In the genomic region with DNA sequence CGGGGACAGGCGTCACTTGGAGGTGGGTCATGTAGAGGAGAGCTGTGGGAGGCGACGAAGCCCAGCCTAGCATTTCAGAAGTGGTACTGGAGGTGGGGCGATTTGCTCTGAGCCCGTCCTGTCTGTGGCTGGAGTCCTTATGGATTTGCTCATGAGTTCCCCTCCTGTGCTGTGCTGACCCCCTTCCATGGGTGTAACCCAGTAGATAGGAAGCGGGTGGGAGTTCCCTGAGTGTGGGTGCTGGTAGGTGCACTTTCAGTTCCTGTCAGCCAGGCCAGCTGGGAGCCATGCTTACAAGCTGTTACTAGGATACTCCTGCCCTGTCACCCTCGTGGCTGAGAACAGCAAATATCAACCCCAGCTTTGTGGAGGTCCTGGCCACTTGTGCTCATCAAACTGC, we compare ENCODE assay signal across 12 mouse cellular contexts. TPM values are rescaled to one million over a fixed set of nuclear protein-coding genes. Genes with fewer than 3 reads are reported as not detected.
DNase-seq lines count a peak whose midpoint lies in the region.
"Had no signal": no experiment of that assay in that cellular context is flagged by ENCODE, and none has a peak within 500 bp of the region (broad histone marks: within the 10 kb centered on the region; RNA-seq: fewer than 3 reads in every experiment).

No protein-coding gene starts in this region.

- H3K27ac ChIP-seq in heart, embryonic 10.5 days, result no peak overlapping the region
- H3K27ac ChIP-seq: liver, embryonic 14.5 days; neural tube, embryonic 12.5 days had no signal

- peak; percentile 37 for DNase-seq in heart, adult 8-10 months (ENCODE audit: low spot score)
- no peak for DNase-seq in heart, embryonic 10.5 days (ENCODE audit: low spot score)
- DNase-seq in right cerebral cortex, postnatal 10 days (ENCODE audit: low spot score in 2 of 2), result peak; percentile 38 to 50
- DNase-seq in right cerebral cortex, adult 18-20 months, result no peak
- peak; percentile 20 for DNase-seq in lung, postnatal 14 days
- no peak for DNase-seq in adrenal gland, postnatal 36 days
- DNase-seq in cerebellum, adult 9-11 months, result no peak
- DNase-seq in ovary, adult 18-20 months (ENCODE audit: low spot score), result no peak
- DNase-seq: cerebellum, adult 9-10 months had no signal

- H3K4me3 ChIP-seq in heart, embryonic 10.5 days, result no peak overlapping the region
- H3K4me3 ChIP-seq: erythroblast, embryonic 14.5 days; neural tube, embryonic 12.5 days had no signal

- peaks cover 11% of the 10 kb centered on the region; the same call in 1 of the 2 replicates for H3K4me1 ChIP-seq in heart, embryonic 10.5 days

- H3K9me3 ChIP-seq in heart, embryonic 10.5 days, result no peaks in the 10 kb centered on the region
- H3K9me3 ChIP-seq: neural tube, embryonic 12.5 days had no signal

- no peaks in the 10 kb centered on the region for H3K27me3 ChIP-seq in heart, embryonic 10.5 days (ENCODE audit: insufficient read depth, poor library complexity, severe bottlenecking)
- H3K27me3 ChIP-seq: neural tube, embryonic 12.5 days had no signal

- peaks cover 11% of the 10 kb centered on the region; the same call in 1 of the 2 replicates for H3K36me3 ChIP-seq in heart, embryonic 10.5 days
- H3K36me3 ChIP-seq: neural tube, embryonic 12.5 days had no signal

- 76% methylated on average over 8 of the region's 8 CpGs for WGBS in heart, embryonic 10.5 days

RNA-seq across cellular contexts. Expression of a gene that starts 6.2 kb away (rescaled TPM):
- 10 to 100 TPM; 23.3 to 27.0 (median 26.3) TPM for total RNA-seq in heart, adult 8-10 months (2022)
- 60.8 and 64.5 TPM in 2 replicates for polyA plus RNA-seq in heart, embryonic 10.5 days (2016; fragmentation: Nextera tagmentation; extraction: Ambion mirVana)
- total RNA-seq in adrenal gland, postnatal 36 days (2021), result 100 to 1,000 TPM in 1 of 2 experiments, 10 to 100 TPM in 1; 85.8 to 112 TPM

Comparison
In these comparisons a context has a peak if more than half of its experiments do, and no peak if none do; other contexts are left out.
1. DNase-seq: peak in heart, adult 8-10 months (single experiment), right cerebral cortex, postnatal 10 days (2 of 2) and lung, postnatal 14 days (single experiment); none in heart, embryonic 10.5 days (single experiment), right cerebral cortex, adult 18-20 months (single experiment), adrenal gland, postnatal 36 days (0 of 2), cerebellum, adult 9-11 months (single experiment) and ovary, adult 18-20 months (single experiment).